Mouse (Mus musculus): ENCODE measurements around the gene Gas2l1.

DNA sequence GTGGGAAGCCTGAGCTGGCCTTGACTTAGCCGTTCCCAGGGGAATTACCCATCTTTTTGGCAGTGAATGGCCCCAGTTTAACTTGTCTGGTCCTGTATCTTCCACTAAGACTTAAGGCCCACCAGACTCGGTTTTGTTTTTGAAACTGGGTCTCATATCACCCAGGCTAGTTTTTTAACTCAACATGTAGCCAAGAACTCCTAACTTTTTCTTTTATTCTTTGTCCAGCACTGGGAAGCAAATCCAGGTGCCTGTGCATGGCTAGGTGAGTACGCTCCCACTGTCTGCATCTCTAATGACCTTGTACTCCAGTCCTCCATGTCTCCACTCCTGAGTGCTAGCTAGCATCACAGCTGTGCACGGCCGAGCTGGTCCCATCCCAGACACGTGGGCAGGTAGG, 36.5 kb upstream of the Gas2l1 start:
- TF ChIP-seq CTCF (IDR thresholded peaks at IDR 0.05; ENCODE audit: low read depth, low read length) (no peak), POLR2A (IDR thresholded peaks at IDR 0.05; ENCODE audit: insufficient read depth, low read length) (no peak), EP300 (IDR thresholded peaks at IDR 0.05; ENCODE audit: insufficient read depth, low read depth, low read length) (no peak)
